Mouse (Mus musculus) kidney, embryonic 14.5 days (tissue): Measurements from ENCODE around the gene 9230112D13Rik. TPM values are rescaled to one million over a fixed set of nuclear protein-coding genes. Genes with fewer than 3 reads are reported as not detected.

ENCODE experiments used
- ATAC-seq: fragments of 200-750 bp; cut with Nextera tagmentation; 2 replicates; pipeline ENCODE4 v1.8.0; 2017; ENCODE audit warnings: moderate number of reproducible peaks, mild to moderate bottlenecking, moderate TSS enrichment, moderate library complexity; ENCODE audit not compliant: low FRiP score, low TSS enrichment
- H3K27ac ChIP-seq: fragments of 300-500 bp; sonication (generic); 2 replicates; pipeline ENCODE4 v1.5.1; 2014; ENCODE audit warnings: low read depth, mild to moderate bottlenecking, low read length, moderate library complexity, mixed read lengths
- H3K27me3 ChIP-seq: fragments of 300-500 bp; sonication (generic); 2 replicates; pipeline ENCODE4 v1.6.1; 2014; ENCODE audit warnings: mild to moderate bottlenecking, low read length; ENCODE audit not compliant: control insufficient read depth, insufficient read depth
- H3K36me3 ChIP-seq: fragments of 300-500 bp; sonication (generic); 2 replicates; pipeline ENCODE4 v1.6.1; 2014; ENCODE audit warnings: low read length, mixed read lengths; ENCODE audit not compliant: control insufficient read depth, insufficient read depth
- H3K4me1 ChIP-seq: fragments of 300-500 bp; sonication (generic); 2 replicates; pipeline ENCODE4 v1.6.1; 2014; ENCODE audit warnings: low read length, mixed read lengths; ENCODE audit not compliant: control insufficient read depth, insufficient read depth
- H3K4me2 ChIP-seq: fragments of 300-500 bp; sonication (generic); replicated peaks from 2 replicates; pipeline ENCODE4 v1.6.1; 2014; ENCODE audit warnings: low read depth, mild to moderate bottlenecking, low read length
- H3K4me3 ChIP-seq: fragments of 300-500 bp; sonication (generic); 2 replicates; pipeline ENCODE4 v1.5.1; 2014; ENCODE audit warnings: mild to moderate bottlenecking, low read length
- H3K9ac ChIP-seq: fragments of 300-500 bp; sonication (generic); 2 replicates; pipeline ENCODE4 v1.6.1; 2014; ENCODE audit warnings: low read depth, mild to moderate bottlenecking, low read length, moderate library complexity
- H3K9me3 ChIP-seq: fragments of 300-500 bp; sonication (generic); 2 replicates; pipeline ENCODE4 v1.6.1; 2016; ENCODE audit warnings: low read length; ENCODE audit not compliant: control insufficient read depth
- WGBS: fragments of 180-500 bp; shearing (Covaris S2); extraction: QIAGEN DNeasy Blood & Tissue Kit; methylation state at CpG from one replicate; pipeline ENCODE4 v1.1.7; 2014; 5-methylcytosine and 5-hydroxymethylcytosine counted together
- polyA plus RNA-seq: library from polyadenylated mRNA; unstranded; fragments of >200 nt; fragmentation: Nextera tagmentation; extraction: Ambion mirVana; gene quantifications from 2 replicates; pipeline ENCODE4 v1.2.1, GENCODE M21; 2014

The 9230112D13Rik gene
- polyA plus RNA-seq, 1 experiment from 2014 or later: not detected

DNA sequence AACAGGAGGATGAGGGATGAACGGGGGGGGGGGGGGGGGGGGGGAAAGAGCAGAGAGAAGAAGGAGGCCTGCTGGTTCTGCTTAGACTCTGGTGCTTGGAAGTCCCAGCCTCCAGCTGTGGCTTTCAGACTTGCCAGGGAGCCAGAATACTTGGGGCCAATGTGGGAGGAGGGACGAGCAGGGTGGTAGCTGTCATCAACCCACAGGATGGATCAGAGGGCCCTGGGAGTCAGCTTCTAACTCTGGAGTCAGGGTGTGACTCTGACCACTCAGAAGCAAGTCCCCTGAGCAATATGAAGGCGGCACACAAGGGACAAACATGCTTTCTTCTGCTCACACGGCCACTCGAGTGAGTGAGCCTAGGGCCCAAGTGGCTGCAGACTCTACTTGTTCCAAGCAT is 42.0 kb upstream of the 9230112D13Rik start:
- no peak overlapping the region for H3K4me3 ChIP-seq
- WGBS: 73% methylated on average over 5 of the region's 5 CpGs
- peaks cover 10% of the 10 kb centered on the region; the same call in 1 of the 2 replicates for H3K4me1 ChIP-seq
- ATAC-seq: no peak
- no peaks in the 10 kb centered on the region for H3K27me3 ChIP-seq
- no peak overlapping the region for H3K27ac ChIP-seq
- H3K36me3 ChIP-seq: no peaks in the 10 kb centered on the region
- H3K4me2 ChIP-seq: no peak overlapping the region
- H3K9ac ChIP-seq: no peak overlapping the region
- H3K9me3 ChIP-seq: no peaks in the 10 kb centered on the region

DNA sequence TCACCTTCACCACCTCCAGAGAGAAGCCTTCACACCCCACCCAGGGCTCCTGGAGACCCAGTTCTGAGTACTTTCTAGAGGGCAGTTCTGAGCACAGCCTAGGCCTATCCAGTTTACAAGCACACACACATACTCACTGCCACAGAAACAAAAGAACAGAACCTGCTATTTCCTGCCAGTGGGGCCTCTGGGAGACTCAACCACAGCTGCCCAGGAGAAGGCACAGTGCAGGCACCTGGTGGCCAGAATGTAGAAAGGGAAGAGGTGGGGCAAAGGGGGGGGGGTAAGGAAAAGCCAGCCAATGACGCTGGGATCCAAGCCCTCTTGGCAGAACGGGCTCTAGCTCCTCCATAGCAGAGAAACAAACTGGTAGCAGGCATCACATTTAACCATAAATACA is 39.8 kb upstream of the 9230112D13Rik start:
- no peak for ATAC-seq
- Histone ChIP-seq H3K4me3 (no peak overlapping the region), H3K4me1 (peaks cover 5% of the 10 kb centered on the region; the same call in 1 of the 2 replicates), H3K4me2 (no peak overlapping the region), H3K9ac (no peak overlapping the region), H3K27ac (no peak overlapping the region), H3K9me3 (no peaks in the 10 kb centered on the region), H3K27me3 (no peaks in the 10 kb centered on the region), H3K36me3 (no peaks in the 10 kb centered on the region)
- 25% methylated on average over 2 of the region's 2 CpGs for WGBS

- peaks cover 5% of the 10 kb centered on the region; the same call in 1 of the 2 replicates for H3K4me1 ChIP-seq
- no peak overlapping the region for H3K27ac ChIP-seq
- H3K9me3 ChIP-seq: no peaks in the 10 kb centered on the region
- H3K4me3 ChIP-seq: no peak overlapping the region
- no peak overlapping the region for H3K9ac ChIP-seq
- no peaks in the 10 kb centered on the region for H3K27me3 ChIP-seq
- 92% methylated on average over 8 of the region's 8 CpGs for WGBS
- no peak for ATAC-seq
- H3K4me2 ChIP-seq: no peak overlapping the region
- no peaks in the 10 kb centered on the region for H3K36me3 ChIP-seq
Observed at GRCm38 (mm10) chr14:34561647-34562046, 39.0 kb upstream of the 9230112D13Rik start.

DNA sequence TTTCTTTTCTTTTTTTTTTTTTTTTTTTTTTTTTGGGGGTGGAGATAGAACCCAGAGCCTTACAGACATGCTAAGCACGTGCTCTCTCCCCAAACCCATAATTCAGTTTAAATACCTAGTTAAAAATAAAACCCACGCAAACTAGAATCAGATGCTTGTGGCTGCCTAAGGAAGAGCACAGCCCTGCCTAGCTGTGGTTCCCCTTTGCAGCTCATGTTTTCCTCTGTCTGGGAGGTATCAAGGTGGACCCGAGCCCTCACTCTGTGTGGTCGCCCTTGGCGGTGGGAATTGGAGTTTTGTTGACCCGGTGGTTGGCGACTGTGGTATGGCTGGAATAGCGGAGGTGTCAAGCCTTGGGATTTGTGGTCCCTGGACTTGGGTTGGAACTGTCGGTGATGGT is 36.3 kb upstream of the 9230112D13Rik start:
- Histone ChIP-seq H3K9ac (no peak overlapping the region), H3K4me3 (no peak overlapping the region), H3K27me3 (no peaks in the 10 kb centered on the region), H3K9me3 (no peaks in the 10 kb centered on the region), H3K27ac (no peak overlapping the region), H3K36me3 (no peaks in the 10 kb centered on the region), H3K4me1 (no peaks in the 10 kb centered on the region), H3K4me2 (no peak overlapping the region)
- no peak for ATAC-seq
- WGBS: 82% methylated on average over 9 of the region's 9 CpGs

- Histone ChIP-seq H3K4me1 (no peaks in the 10 kb centered on the region), H3K4me2 (no peak overlapping the region), H3K27ac (no peak overlapping the region), H3K27me3 (peaks cover 4% of the 10 kb centered on the region; the same call in 1 of the 2 replicates), H3K9me3 (no peaks in the 10 kb centered on the region), H3K4me3 (no peak overlapping the region), H3K36me3 (no peaks in the 10 kb centered on the region), H3K9ac (no peak overlapping the region)
- WGBS: 58% methylated on average over 13 of the region's 13 CpGs
- no peak for ATAC-seq
Observed at GRCm38 (mm10) chr14:34555211-34555610, 32.6 kb upstream of the 9230112D13Rik start.

DNA sequence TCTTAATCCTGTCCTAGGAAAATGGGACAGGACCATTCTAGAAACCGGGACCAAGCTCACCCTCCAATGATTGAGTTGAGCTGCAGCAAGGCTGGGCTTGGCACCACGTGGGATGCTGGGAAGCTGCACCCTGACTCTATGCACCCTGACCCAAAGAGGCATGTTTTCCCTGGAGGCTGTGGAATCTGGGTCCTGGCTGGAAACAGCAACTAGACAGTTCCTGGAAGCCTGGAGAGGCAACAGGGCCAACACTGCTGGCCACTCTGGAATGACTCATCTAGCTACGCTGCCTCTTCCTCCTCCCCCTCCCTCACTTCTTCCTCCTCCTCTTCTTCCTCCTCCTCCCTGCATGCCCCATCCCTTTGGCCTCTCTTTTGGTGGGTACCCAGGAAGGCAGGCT is 31.4 kb upstream of the 9230112D13Rik start:
- Histone ChIP-seq H3K9me3 (no peaks in the 10 kb centered on the region), H3K27ac (no peak overlapping the region), H3K4me3 (no peak overlapping the region), H3K4me2 (no peak overlapping the region), H3K27me3 (peaks cover 4% of the 10 kb centered on the region; the same call in 1 of the 2 replicates), H3K4me1 (no peaks in the 10 kb centered on the region), H3K9ac (no peak overlapping the region), H3K36me3 (no peaks in the 10 kb centered on the region)
- 70% methylated on average over 3 of the region's 3 CpGs for WGBS
- no peak for ATAC-seq

- 47% methylated on average over 6 of the region's 6 CpGs for WGBS
- H3K27me3 ChIP-seq: peaks cover 4% of the 10 kb centered on the region; the same call in 1 of the 2 replicates
Observed at GRCm38 (mm10) chr14:34553470-34553869, 30.9 kb upstream of the 9230112D13Rik start.

DNA sequence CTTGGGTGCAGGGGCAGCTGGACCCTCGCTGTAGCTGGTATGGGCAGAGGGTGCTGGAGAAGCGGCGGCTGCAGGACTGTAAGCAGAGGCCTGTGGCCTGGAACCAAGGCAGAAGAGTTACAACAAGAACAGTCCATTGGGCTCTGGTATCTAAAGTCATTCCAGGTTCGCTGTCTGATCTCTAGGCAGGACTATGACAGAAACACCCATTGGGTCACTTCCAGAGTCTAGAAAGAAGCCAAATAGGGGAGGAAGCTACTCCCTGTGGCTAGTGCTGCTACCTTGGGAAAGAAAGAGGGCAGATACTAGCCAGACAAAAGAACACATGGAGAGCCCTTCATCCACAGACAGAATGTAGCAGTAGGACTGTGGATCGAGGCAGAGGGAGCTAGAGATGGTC is 29.6 kb upstream of the 9230112D13Rik start:
- WGBS: 91% methylated on average over 5 of the region's 5 CpGs
- Histone ChIP-seq H3K4me2 (no peak overlapping the region), H3K36me3 (no peaks in the 10 kb centered on the region), H3K4me1 (peaks cover 4% of the 10 kb centered on the region; the same call in 1 of the 2 replicates), H3K4me3 (no peak overlapping the region), H3K9me3 (no peaks in the 10 kb centered on the region), H3K9ac (no peak overlapping the region; the same call in 1 of the 2 replicates), H3K27ac (no peak overlapping the region), H3K27me3 (peaks cover 4% of the 10 kb centered on the region; the same call in 1 of the 2 replicates)
- ATAC-seq: no peak

More at GRCm38 (mm10) chr14:34553470-34553869, 30.9 kb upstream of the 9230112D13Rik start:
- no peak for ATAC-seq
- Histone ChIP-seq H3K4me2 (no peak overlapping the region), H3K27ac (no peak overlapping the region), H3K9me3 (no peaks in the 10 kb centered on the region), H3K9ac (no peak overlapping the region), H3K36me3 (no peaks in the 10 kb centered on the region), H3K4me3 (no peak overlapping the region), H3K4me1 (no peaks in the 10 kb centered on the region)

- 1% methylated on average over 51 of the region's 55 CpGs for WGBS
- peaks cover 10% of the 10 kb centered on the region; the same call in 1 of the 2 replicates for H3K4me1 ChIP-seq
Observed at GRCm38 (mm10) chr14:34549004-34549671, 26.5 kb upstream of the 9230112D13Rik start.

More at GRCm38 (mm10) chr14:34549004-34549671, 26.5 kb upstream of the 9230112D13Rik start:
- Histone ChIP-seq H3K9me3 (no peaks in the 10 kb centered on the region), H3K4me3 (peak overlapping the region; percentile 68), H3K27ac (peak overlapping the region; percentile 59), H3K4me2 (peak overlapping the region; percentile 89), H3K36me3 (no peaks in the 10 kb centered on the region), H3K27me3 (peaks cover 4% of the 10 kb centered on the region; the same call in 1 of the 2 replicates), H3K9ac (peak overlapping the region; percentile 70)
- peak; percentile 96 for ATAC-seq
